Mouse (Mus musculus): ENCODE results near the gene Zfp985.
"Not testable (repeated sequence)": the region's sequence is repeated elsewhere in the genome, so short reads cannot be mapped to it uniquely, and the experiment has no call there.

Gene Zfp985

GRCm38 (mm10) chr4:147553071-147553470 lies at the start of gene Zfp985:
Gene Zfp985, plus strand, starts transcription at chr4:147553277.
- not testable (repeated sequence) for DNase-seq (ENCODE audit: low read depth, low spot score)

GRCm38 (mm10) chr4:147509174-147509573 lies 43.9 kb upstream of the Zfp985 start:
- DNase-seq (ENCODE audit: low read depth, low spot score): no peak

GRCm38 (mm10) chr4:147518981-147519380 lies 34.1 kb upstream of the Zfp985 start:
- DNase-seq (ENCODE audit: low read depth, low spot score): no peak

- no peak for DNase-seq (ENCODE audit: low read depth, low spot score)
These were observed 33.0 kb upstream of the Zfp985 start for GRCm38 (mm10) chr4:147520100-147520499.

- DNase-seq (ENCODE audit: low read depth, low spot score): no peak
These were observed 28.0 kb upstream of the Zfp985 start for GRCm38 (mm10) chr4:147525125-147525524.

- DNase-seq (ENCODE audit: low read depth, low spot score): no peak
These were observed 22.7 kb upstream of the Zfp985 start for GRCm38 (mm10) chr4:147530366-147530765.

GRCm38 (mm10) chr4:147535916-147536315 lies 17.2 kb upstream of the Zfp985 start:
- DNase-seq (ENCODE audit: low read depth, low spot score): not testable (repeated sequence)

GRCm38 (mm10) chr4:147537702-147538101 lies 15.4 kb upstream of the Zfp985 start:
- no peak for DNase-seq (ENCODE audit: low read depth, low spot score)

GRCm38 (mm10) chr4:147539918-147540317 lies 13.2 kb upstream of the Zfp985 start, which contains the start of gene Gm16503:
Gene Gm16503, plus strand, starts transcription at chr4:147540218.
- DNase-seq (ENCODE audit: low read depth, low spot score): not testable (repeated sequence)

GRCm38 (mm10) chr4:147541105-147541504 lies 12.0 kb upstream of the Zfp985 start:
- no peak for DNase-seq (ENCODE audit: low read depth, low spot score)

GRCm38 (mm10) chr4:147554361-147554760 lies 1.3 kb downstream of the Zfp985 start:
- not testable (repeated sequence) for DNase-seq (ENCODE audit: low read depth, low spot score)

- DNase-seq (ENCODE audit: low read depth, low spot score): not testable (repeated sequence)
These were observed 3.8 kb downstream of the Zfp985 start for GRCm38 (mm10) chr4:147556921-147557320.

GRCm38 (mm10) chr4:147558011-147558410 lies 4.9 kb downstream of the Zfp985 start:
- DNase-seq (ENCODE audit: low read depth, low spot score): not testable (repeated sequence)

GRCm38 (mm10) chr4:147559096-147559495 lies 6.0 kb downstream of the Zfp985 start:
- not testable (repeated sequence) for DNase-seq (ENCODE audit: low read depth, low spot score)

- DNase-seq (ENCODE audit: low read depth, low spot score): no peak
These were observed 12.5 kb downstream of the Zfp985 start for GRCm38 (mm10) chr4:147565426-147566220.

- not testable (repeated sequence) for DNase-seq (ENCODE audit: low read depth, low spot score)
These were observed 18.1 kb downstream of the Zfp985 start for GRCm38 (mm10) chr4:147571156-147571555.

- not testable (repeated sequence) for DNase-seq (ENCODE audit: low read depth, low spot score)
These were observed 26.3 kb downstream of the Zfp985 start for GRCm38 (mm10) chr4:147579371-147579770.

GRCm38 (mm10) chr4:147586511-147587473 lies 33.7 kb downstream of the Zfp985 start:
- DNase-seq (ENCODE audit: low read depth, low spot score): no peak

- not testable (repeated sequence) for DNase-seq (ENCODE audit: low read depth, low spot score)
These were observed 41.6 kb downstream of the Zfp985 start for GRCm38 (mm10) chr4:147594630-147595029.

GRCm38 (mm10) chr4:147597685-147598084 lies 44.6 kb downstream of the Zfp985 start:
- no peak for DNase-seq (ENCODE audit: low read depth, low spot score)

- DNase-seq (ENCODE audit: low read depth, low spot score): no peak
These were observed 45.8 kb downstream of the Zfp985 start for GRCm38 (mm10) chr4:147598831-147599230.

- DNase-seq (ENCODE audit: low read depth, low spot score): no peak
These were observed 48.8 kb downstream of the Zfp985 start for GRCm38 (mm10) chr4:147601881-147602280.

Data from brain, embryonic 18.5 days (tissue).